Mouse (Mus musculus) forebrain, embryonic 16.5 days (tissue): ENCODE results near the gene Itgb2. TPM values are rescaled to one million over a fixed set of nuclear protein-coding genes. Genes with fewer than 3 reads are reported as not detected.

Experiments
- ATAC-seq: fragments of 200-750 bp; cut with Nextera tagmentation; 2 replicates; pipeline ENCODE4 v1.8.0; 2017; ENCODE audit warnings: mild to moderate bottlenecking, moderate library complexity
- H3K27ac ChIP-seq: fragments of 300-500 bp; sonication (generic); 2 replicates; pipeline ENCODE4 v1.5.1; 2014; ENCODE audit warnings: low read length, control low read depth
- H3K27me3 ChIP-seq: fragments of 300-500 bp; sonication (generic); replicated peaks from 2 replicates; pipeline ENCODE4 v1.6.1; 2014; ENCODE audit warnings: low read length; ENCODE audit not compliant: control insufficient read depth, insufficient read depth
- H3K36me3 ChIP-seq: fragments of 300-500 bp; sonication (generic); 2 replicates; pipeline ENCODE4 v1.6.1; 2014; ENCODE audit not compliant: control insufficient read depth, insufficient read depth
- H3K4me1 ChIP-seq: fragments of 300-500 bp; sonication (generic); replicated peaks from 2 replicates; pipeline ENCODE4 v1.6.1; 2014; ENCODE audit warnings: low read length; ENCODE audit not compliant: control insufficient read depth, insufficient read depth
- H3K4me2 ChIP-seq: fragments of 300-500 bp; sonication (generic); 2 replicates; pipeline ENCODE4 v1.6.1; 2014; ENCODE audit warnings: mild to moderate bottlenecking, low read length, control low read depth
- H3K4me3 ChIP-seq: fragments of 300-500 bp; sonication (generic); replicated peaks from 2 replicates; pipeline ENCODE4 v1.5.1; 2014; ENCODE audit warnings: mild to moderate bottlenecking, low read length, control low read depth
- H3K9ac ChIP-seq: fragments of 300-500 bp; sonication (generic); replicated peaks from 2 replicates; pipeline ENCODE4 v1.6.1; 2014; ENCODE audit warnings: low read depth, low read length, control low read depth
- H3K9me3 ChIP-seq: fragments of 300-500 bp; sonication (generic); 2 replicates; pipeline ENCODE4 v1.6.1; 2016; ENCODE audit warnings: low read length; ENCODE audit not compliant: control insufficient read depth
- WGBS: fragments of 180-500 bp; shearing (Covaris S2); extraction: QIAGEN DNeasy Blood & Tissue Kit; methylation state at CpG from one replicate; pipeline ENCODE4 v1.1.7; 2014; 5-methylcytosine and 5-hydroxymethylcytosine counted together
- polyA plus RNA-seq: library from polyadenylated mRNA; unstranded; fragments of >200 nt; fragmentation: Nextera tagmentation; extraction: Ambion mirVana; gene quantifications from 2 replicates; pipeline ENCODE4 v1.2.1, GENCODE M21; 2015

Itgb2 gene
- polyA plus RNA-seq = 0.80 and 0.85 TPM in 2 replicates

DNA sequence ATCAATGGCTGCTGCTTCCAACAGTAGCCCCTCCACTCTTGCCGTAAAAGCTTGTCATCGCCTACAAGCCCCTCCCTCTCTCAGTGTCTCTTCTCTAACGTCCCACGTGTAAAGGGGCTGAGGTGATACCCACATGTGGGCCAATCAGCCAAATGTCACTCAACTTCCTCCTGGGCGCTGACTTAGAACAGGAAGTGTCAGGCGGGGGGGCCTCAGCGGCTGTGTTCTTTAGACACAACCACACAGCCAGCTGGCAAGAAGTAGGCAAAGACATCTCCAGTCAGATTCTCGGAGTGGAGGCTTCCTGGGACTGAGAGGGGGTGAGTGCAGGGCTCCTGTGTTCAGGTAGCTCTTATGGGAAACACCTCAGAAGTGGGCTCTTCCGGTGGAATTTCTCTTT is at the start of gene Itgb2:
Gene Itgb2, plus strand, starts transcription at position 113 of the 400 bp plus-strand sequence.
- Histone ChIP-seq H3K4me1 (no peaks in the 10 kb centered on the region), H3K4me2 (no peak within 1 kb of the TSS), H3K36me3 (no peaks in the 10 kb centered on the region), H3K4me3 (no peak within 1 kb of the TSS), H3K27ac (no peak within 1 kb of the TSS), H3K9me3 (no peaks in the 10 kb centered on the region), H3K27me3 (no peaks in the 10 kb centered on the region), H3K9ac (no peak within 1 kb of the TSS)
- 78% methylated on average over 9 of the region's 9 CpGs for WGBS
- no peak for ATAC-seq

DNA sequence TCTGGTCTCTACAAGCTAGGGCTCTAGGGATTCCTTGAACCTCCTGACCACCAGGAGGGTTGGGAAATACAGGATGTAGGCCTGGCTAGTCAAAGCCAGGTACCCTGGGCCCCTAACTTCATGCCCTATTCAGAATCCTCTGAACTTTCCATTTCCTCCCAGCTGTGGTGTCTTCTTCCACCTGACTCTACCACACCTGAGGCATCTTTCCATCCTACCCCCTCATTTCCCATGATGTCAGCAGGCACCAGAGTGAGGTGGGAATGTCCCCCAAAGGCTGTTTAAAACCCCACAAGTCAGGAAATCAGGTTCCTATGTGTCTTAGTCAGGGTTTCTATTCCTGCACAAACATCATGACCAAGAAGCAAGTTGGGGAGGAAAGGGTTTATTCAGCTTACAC is 48.2 kb upstream of the Itgb2 start:
- no peaks in the 10 kb centered on the region for H3K36me3 ChIP-seq
- H3K9me3 ChIP-seq = no peaks in the 10 kb centered on the region
- H3K4me2 ChIP-seq = no peak overlapping the region
- H3K4me3 ChIP-seq = no peak overlapping the region
- no peak for ATAC-seq
- H3K27me3 ChIP-seq = no peaks in the 10 kb centered on the region
- H3K9ac ChIP-seq = no peak overlapping the region
- no peaks in the 10 kb centered on the region for H3K4me1 ChIP-seq
- no peak overlapping the region for H3K27ac ChIP-seq

DNA sequence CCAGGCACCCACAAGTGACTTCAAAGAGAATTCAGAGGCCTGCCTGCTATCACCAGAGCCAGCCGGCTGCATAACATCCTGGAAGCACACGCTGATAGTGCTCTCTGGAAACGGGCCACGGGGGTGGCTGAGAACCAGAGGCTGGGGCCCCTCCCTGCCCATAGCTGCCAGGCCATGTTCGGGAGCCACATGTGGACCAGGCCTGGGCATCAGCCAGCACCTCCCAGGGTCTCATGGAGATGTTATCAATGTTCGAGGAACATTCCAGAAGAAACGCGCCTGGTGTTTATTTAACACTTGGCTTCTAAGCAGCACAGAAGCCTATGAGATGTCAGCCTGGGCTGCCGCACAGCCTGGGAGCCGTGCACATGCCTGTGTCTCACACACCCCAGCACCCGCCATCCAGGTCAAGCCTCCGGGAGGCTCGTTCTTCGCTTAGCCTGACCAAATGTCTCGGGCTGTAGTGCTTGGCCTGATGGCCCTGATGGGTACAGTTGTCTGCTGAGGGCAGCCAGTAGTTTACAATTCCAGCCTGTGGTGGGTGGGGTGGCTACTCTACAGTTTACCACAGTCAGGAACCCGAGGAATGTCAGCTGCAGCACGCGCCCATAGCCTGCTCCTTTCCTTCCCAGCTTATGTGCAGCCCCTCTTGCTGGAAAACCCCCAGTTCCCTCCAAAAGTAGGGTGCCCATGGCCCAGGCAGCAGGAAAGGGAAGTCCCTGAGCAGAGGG is 45.7 kb upstream of the Itgb2 start:
- no peaks in the 10 kb centered on the region for H3K4me1 ChIP-seq
- H3K4me2 ChIP-seq = no peak overlapping the region
- H3K4me3 ChIP-seq = no peak overlapping the region
- H3K27me3 ChIP-seq = no peaks in the 10 kb centered on the region
- WGBS = 78% methylated on average over 18 of the region's 18 CpGs
- H3K9ac ChIP-seq = no peak overlapping the region
- H3K36me3 ChIP-seq = peaks cover 10% of the 10 kb centered on the region; the same call in 1 of the 2 replicates
- no peak overlapping the region for H3K27ac ChIP-seq
- H3K9me3 ChIP-seq = no peaks in the 10 kb centered on the region
- ATAC-seq = no peak

DNA sequence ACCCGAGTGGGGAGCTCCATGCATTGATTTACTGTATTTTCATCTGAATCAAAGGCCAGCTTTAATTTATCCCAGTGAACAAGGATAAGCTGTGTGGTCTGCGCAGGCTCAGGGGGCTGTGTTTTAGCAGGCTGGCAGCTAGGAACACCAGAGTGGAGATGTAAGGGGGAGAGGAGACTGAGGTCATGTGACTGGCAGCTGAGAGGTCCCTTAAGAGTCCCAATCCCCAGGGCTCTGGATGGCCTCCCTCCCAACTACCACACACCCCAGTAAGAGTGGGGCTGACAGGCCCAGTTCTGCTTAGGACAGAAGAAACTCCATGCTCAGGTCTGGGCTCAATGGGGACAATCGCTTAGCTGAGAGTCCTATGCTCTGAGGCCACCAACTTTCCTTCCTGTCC is 44.3 kb upstream of the Itgb2 start:
- H3K27ac ChIP-seq = no peak overlapping the region
- H3K4me3 ChIP-seq = no peak overlapping the region
- H3K36me3 ChIP-seq = peaks cover 13% of the 10 kb centered on the region; the same call in 1 of the 2 replicates
- H3K27me3 ChIP-seq = no peaks in the 10 kb centered on the region
- 82% methylated on average over 3 of the region's 3 CpGs for WGBS
- no peak for ATAC-seq
- H3K9ac ChIP-seq = no peak overlapping the region
- no peaks in the 10 kb centered on the region for H3K9me3 ChIP-seq
- H3K4me1 ChIP-seq = no peaks in the 10 kb centered on the region
- no peak overlapping the region for H3K4me2 ChIP-seq

DNA sequence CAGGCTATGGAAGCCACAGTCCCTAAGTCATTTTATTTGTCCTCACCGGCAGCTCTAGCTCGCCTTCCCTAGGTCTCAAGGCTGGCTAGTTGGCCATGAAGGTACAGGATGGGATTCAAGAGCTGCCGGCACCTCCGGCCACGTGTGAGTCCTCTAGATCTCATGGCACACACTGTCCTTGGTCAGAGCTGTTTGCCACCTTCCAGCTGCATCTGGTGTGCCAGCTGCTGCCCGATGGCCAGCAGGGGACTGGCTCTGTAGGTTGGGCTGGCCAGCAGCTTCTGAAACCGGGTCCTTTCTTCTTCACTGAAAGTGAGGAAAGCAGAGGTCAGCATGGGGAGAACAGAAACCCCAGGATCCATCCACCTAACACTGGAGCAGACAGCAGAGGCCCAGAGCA is 41.9 kb upstream of the Itgb2 start:
- H3K4me3 ChIP-seq = no peak overlapping the region
- no peaks in the 10 kb centered on the region for H3K27me3 ChIP-seq
- no peak overlapping the region for H3K4me2 ChIP-seq
- H3K27ac ChIP-seq = no peak overlapping the region
- ATAC-seq = no peak
- H3K9ac ChIP-seq = no peak overlapping the region
- 98% methylated on average over 7 of the region's 7 CpGs for WGBS
- H3K9me3 ChIP-seq = no peaks in the 10 kb centered on the region
- H3K4me1 ChIP-seq = no peaks in the 10 kb centered on the region
- peaks cover 13% of the 10 kb centered on the region; the same call in 1 of the 2 replicates for H3K36me3 ChIP-seq

DNA sequence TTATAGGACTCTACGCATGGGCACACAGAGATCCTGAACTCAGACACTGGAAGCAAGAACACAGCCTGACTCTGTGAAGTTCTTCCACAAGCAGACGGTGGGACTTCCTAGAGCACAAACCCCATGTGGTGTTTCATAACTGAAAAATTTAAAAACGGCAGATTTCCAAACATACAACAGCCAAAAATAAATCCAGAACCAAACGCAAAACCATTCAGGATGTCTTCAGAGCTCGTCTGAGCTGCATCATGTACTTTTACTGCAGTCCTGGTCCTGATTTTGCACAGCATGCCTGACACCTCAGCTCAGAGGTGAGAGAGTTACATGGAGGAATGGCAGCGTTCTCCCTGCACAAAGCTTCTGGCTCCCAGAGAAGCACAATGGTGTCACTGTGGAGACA is 38.5 kb upstream of the Itgb2 start:
- H3K9ac ChIP-seq = no peak overlapping the region
- H3K36me3 ChIP-seq = peaks cover 15% of the 10 kb centered on the region; the same call in 1 of the 2 replicates
- no peaks in the 10 kb centered on the region for H3K9me3 ChIP-seq
- no peak overlapping the region for H3K4me2 ChIP-seq
- no peak overlapping the region for H3K4me3 ChIP-seq
- no peaks in the 10 kb centered on the region for H3K27me3 ChIP-seq
- H3K27ac ChIP-seq = no peak overlapping the region
- H3K4me1 ChIP-seq = no peaks in the 10 kb centered on the region
- 92% methylated on average over 6 of the region's 6 CpGs for WGBS
- no peak for ATAC-seq

DNA sequence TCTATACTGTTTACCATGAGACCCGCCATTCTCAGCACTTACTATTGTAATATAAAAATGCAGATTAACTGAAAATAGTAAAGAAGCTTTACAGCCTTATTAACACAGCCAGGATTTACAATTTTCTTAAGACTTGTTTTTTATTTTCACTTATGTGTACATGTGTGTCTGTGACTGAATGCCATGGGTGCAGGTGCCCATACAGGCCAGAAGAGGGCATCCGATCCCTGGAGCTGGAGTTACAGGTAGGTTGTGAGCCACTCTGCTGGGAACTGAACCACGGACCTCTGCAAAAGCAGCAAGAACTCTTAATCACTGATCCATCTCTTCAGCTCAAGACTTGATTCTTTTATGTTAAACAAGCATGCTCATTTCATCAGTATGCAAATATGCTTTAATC is 37.2 kb upstream of the Itgb2 start:
- Histone ChIP-seq H3K27ac (no peak overlapping the region), H3K9me3 (no peaks in the 10 kb centered on the region), H3K27me3 (no peaks in the 10 kb centered on the region), H3K4me3 (no peak overlapping the region), H3K4me1 (no peaks in the 10 kb centered on the region), H3K36me3 (peaks cover 11% of the 10 kb centered on the region; the same call in 1 of the 2 replicates), H3K9ac (no peak overlapping the region), H3K4me2 (no peak overlapping the region)
- no peak for ATAC-seq
- 97% methylated on average over 3 of the region's 3 CpGs for WGBS

DNA sequence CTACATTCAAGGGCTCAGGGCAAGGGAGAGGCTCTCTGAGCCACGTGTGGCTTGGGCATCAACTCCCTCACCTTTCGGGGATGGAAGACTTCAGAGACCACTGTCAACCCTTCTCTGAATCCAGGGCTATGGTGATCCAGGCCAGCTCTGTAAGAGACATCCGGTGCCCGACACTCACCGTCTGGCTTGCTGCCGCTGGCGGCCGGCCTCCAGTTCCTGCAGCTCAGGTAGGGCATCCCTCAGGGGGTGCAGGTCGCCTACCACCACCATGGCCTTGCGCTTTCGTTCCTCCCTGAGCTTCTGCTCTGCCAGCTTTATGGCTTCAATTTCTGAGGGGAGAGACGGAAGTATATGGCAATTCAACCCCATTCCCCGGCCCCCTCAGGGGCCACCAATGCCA is 32.9 kb upstream of the Itgb2 start:
- H3K4me1 ChIP-seq = no peaks in the 10 kb centered on the region
- H3K9ac ChIP-seq = no peak overlapping the region
- 97% methylated on average over 13 of the region's 13 CpGs for WGBS
- H3K27ac ChIP-seq = no peak overlapping the region
- H3K36me3 ChIP-seq = 0 out of 2 replicates have a peak, but pooled peaks cover 2% of the 10 kb centered on the region
- H3K27me3 ChIP-seq = no peaks in the 10 kb centered on the region
- H3K4me3 ChIP-seq = no peak overlapping the region
- no peak overlapping the region for H3K4me2 ChIP-seq
- H3K9me3 ChIP-seq = no peaks in the 10 kb centered on the region
- no peak for ATAC-seq

DNA sequence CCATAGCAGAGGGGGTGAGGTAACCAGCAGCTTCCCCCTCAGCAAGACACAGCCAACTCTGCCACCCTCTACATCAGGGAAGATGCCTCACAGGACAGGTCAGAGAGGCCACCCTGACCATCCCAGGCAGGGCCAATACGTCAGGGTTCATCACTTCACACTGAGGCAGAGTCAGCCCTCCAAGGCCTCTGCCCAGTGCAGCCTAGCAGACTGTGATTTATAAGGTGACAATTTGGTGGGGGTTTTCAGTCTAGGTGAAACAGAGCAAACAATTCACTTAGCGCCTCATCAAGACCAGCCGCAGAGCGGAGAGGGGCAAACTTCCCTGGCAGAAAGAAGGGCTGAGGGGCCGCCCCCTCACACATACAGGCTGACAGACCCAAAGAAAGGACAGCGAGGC is 31.8 kb upstream of the Itgb2 start:
- Histone ChIP-seq H3K9ac (no peak overlapping the region), H3K4me3 (no peak overlapping the region), H3K9me3 (no peaks in the 10 kb centered on the region), H3K27me3 (no peaks in the 10 kb centered on the region), H3K4me2 (no peak overlapping the region), H3K36me3 (peaks cover 2% of the 10 kb centered on the region; the same call in 1 of the 2 replicates), H3K27ac (no peak overlapping the region), H3K4me1 (no peaks in the 10 kb centered on the region)
- WGBS = 91% methylated on average over 6 of the region's 6 CpGs
- ATAC-seq = no peak
